Mouse (Mus musculus) intestine, embryonic 15.5 days (tissue): Measurements from ENCODE around the gene Tanc2. TPM values are rescaled to one million over a fixed set of nuclear protein-coding genes. Genes with fewer than 3 reads are reported as not detected.
A peak's percentile ranks its signal among the peaks of the same experiment; 100 is the strongest.

Experiments used
- ATAC-seq: fragments of 200-750 bp; cut with Nextera tagmentation; 2 replicates; pipeline ENCODE4 v1.8.0; 2017; ENCODE audit warnings: moderate TSS enrichment, moderate library complexity
- H3K27ac ChIP-seq: fragments of 300-500 bp; sonication (generic); 2 replicates; pipeline ENCODE4 v1.5.1; 2015; ENCODE audit warnings: mild to moderate bottlenecking, inconsistent platforms
- H3K27me3 ChIP-seq: fragments of 300-500 bp; sonication (generic); replicated peaks from 2 replicates; pipeline ENCODE4 v1.6.1; 2015; ENCODE audit warnings: inconsistent platforms
- H3K36me3 ChIP-seq: fragments of 300-500 bp; sonication (generic); 2 replicates; pipeline ENCODE4 v1.6.1; 2015; ENCODE audit warnings: inconsistent platforms
- H3K4me1 ChIP-seq: fragments of 300-500 bp; sonication (generic); replicated peaks from 2 replicates; pipeline ENCODE4 v1.6.1; 2015; ENCODE audit warnings: inconsistent platforms
- H3K4me2 ChIP-seq: fragments of 300-500 bp; sonication (generic); replicated peaks from 2 replicates; pipeline ENCODE4 v1.6.1; 2015; ENCODE audit warnings: mild to moderate bottlenecking, inconsistent platforms
- H3K4me3 ChIP-seq: fragments of 300-500 bp; sonication (generic); replicated peaks from 2 replicates; pipeline ENCODE4 v1.5.1; 2015; ENCODE audit warnings: inconsistent platforms
- H3K9ac ChIP-seq: fragments of 300-500 bp; sonication (generic); 2 replicates; pipeline ENCODE4 v1.6.1; 2015; ENCODE audit warnings: inconsistent platforms
- H3K9me3 ChIP-seq: fragments of 300-500 bp; sonication (generic); 2 replicates; pipeline ENCODE4 v1.6.1; 2016; ENCODE audit warnings: inconsistent platforms
- WGBS: fragments of 180-500 bp; shearing (Covaris S2); methylation state at CpG from one replicate; pipeline ENCODE4 v1.1.7; 2015; 5-methylcytosine and 5-hydroxymethylcytosine counted together
- polyA plus RNA-seq: library from polyadenylated mRNA; unstranded; fragments of >200 nt; fragmentation: Nextera tagmentation; extraction: Ambion mirVana; gene quantifications from 2 replicates; pipeline ENCODE4 v1.2.1, GENCODE M21; 2015

The Tanc2 gene
- polyA plus RNA-seq, result 8.2 TPM in 2 replicates

DNA sequence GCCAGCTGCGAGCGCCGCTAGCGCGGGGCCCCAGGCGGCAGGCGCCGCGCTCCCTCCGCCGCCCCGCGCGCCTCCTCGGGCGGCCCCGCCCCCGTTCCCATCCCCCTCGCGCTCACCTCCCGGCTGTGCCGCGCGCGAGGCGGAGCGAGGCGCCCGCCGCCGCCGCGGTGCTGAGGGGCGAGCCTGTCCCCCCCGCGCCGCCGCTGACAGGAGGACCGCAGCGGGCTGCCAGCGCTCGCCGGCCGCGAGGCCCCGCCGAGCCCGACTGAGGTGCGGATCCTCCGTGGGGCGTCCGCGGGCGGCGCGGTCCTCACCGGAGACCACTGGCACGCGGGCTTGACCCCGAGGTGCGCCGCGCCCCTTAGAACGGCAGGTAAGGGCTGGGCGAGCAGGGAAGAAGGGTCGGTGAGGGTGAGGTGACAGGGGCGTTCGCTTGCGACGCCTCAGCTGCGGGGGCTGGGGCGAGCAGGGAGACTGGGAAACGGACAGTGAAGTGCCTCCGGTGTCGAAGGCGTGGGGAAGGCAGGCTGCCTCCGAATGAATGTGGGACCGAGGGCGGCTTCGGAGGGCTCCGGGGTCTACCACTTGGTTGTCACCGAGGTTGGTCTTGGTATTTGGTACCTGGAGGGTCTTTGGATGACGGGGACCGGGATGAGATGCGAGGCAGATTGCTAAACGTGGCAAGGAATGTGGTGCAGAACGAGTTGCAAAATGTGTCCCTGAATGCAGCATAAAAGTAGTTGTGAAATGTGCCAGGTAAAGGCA is at the start of gene Tanc2:
Tanc2 (plus strand) TSS at position 110 of the 765 bp plus-strand sequence.
- H3K4me3 ChIP-seq, result peak within 1 kb of the TSS; percentile 61
- H3K4me2 ChIP-seq, result peak within 1 kb of the TSS; percentile 71
- H3K9ac ChIP-seq, result peak within 1 kb of the TSS; percentile 70
- H3K9me3 ChIP-seq, result no peaks in the 10 kb centered on the region
- H3K27ac ChIP-seq, result peak within 1 kb of the TSS; percentile 88
- H3K4me1 ChIP-seq, result peaks cover 5% of the 10 kb centered on the region; the same call in 1 of the 2 replicates
- H3K36me3 ChIP-seq, result no peaks in the 10 kb centered on the region
- ATAC-seq, result peak; percentile 90
- under 1% methylated on average over 62 of the region's 87 CpGs for WGBS
- H3K27me3 ChIP-seq, result no peaks in the 10 kb centered on the region

DNA sequence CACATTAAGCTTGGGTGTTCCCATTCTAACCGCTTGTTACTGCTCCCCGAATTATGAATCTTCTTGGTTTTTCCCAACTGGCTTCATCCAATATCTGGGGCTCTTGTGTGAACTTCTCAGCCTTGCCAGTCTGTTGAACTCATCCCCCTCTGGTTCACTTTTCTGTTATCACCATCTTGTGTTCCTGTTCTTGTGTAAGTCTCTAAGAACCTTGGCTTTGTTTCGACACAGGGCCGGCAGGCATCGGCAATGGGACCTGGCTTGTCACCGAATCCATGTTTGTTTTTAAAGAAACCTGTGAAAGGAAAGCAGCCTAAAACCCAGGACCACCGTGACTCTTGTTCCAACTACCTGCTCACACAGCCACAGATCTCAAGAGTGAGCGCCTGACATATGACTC is 49.0 kb upstream of the Tanc2 start:
- Histone ChIP-seq H3K27ac (no peak overlapping the region), H3K9ac (no peak overlapping the region), H3K27me3 (no peaks in the 10 kb centered on the region), H3K4me1 (no peaks in the 10 kb centered on the region), H3K36me3 (no peaks in the 10 kb centered on the region), H3K4me2 (no peak overlapping the region), H3K4me3 (no peak overlapping the region), H3K9me3 (no peaks in the 10 kb centered on the region)
- WGBS, result 94% methylated on average over 8 of the region's 8 CpGs
- ATAC-seq, result no peak

DNA sequence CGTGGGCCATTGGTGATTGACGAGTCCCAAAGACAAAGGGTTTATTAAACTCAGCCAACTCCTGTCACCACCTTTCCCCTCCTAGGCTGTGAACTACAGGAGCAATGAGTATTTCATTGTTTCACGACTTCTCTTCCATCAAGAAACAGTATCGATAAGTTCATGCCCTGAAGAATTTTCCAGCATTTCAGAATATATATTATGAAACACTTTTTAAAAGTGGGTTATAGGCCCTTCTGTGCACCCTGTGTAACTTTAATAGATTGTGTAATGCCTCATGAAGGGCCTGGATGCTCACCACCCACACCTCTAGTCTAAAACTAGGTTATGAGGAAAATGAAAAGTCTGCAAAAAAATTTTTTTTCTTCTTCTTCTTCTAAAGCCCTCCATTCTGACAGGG is 48.4 kb upstream of the Tanc2 start:
- Histone ChIP-seq H3K27ac (no peak overlapping the region), H3K4me3 (no peak overlapping the region), H3K9me3 (no peaks in the 10 kb centered on the region), H3K4me1 (no peaks in the 10 kb centered on the region), H3K9ac (no peak overlapping the region), H3K27me3 (no peaks in the 10 kb centered on the region), H3K4me2 (no peak overlapping the region), H3K36me3 (no peaks in the 10 kb centered on the region)
- WGBS, result 86% methylated on average over 4 of the region's 4 CpGs
- ATAC-seq, result no peak

DNA sequence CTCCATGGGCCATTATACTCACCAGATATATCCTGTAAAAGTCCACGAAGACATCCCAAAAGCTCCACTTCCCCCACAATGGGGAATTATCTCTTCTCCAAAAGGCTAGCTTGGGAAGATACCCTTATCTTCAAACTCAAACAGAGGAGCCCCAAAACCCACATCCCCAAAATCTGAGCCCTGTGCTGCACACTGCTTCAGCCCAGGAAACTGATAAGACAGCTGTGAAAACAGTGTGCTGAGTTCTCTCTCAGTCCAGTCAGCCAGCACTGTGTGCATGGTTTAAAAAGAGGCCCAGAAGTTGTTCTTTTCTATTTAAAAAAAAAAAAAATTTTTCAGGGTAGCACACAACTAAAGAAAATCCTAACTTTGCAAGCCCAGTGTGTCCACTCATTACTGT is 47.7 kb upstream of the Tanc2 start:
- Histone ChIP-seq H3K27ac (no peak overlapping the region), H3K4me1 (no peaks in the 10 kb centered on the region), H3K27me3 (no peaks in the 10 kb centered on the region), H3K4me2 (no peak overlapping the region), H3K9ac (no peak overlapping the region), H3K36me3 (no peaks in the 10 kb centered on the region), H3K9me3 (no peaks in the 10 kb centered on the region), H3K4me3 (no peak overlapping the region)
- 53% methylated on average over 1 of the region's 1 CpGs for WGBS
- no peak for ATAC-seq

DNA sequence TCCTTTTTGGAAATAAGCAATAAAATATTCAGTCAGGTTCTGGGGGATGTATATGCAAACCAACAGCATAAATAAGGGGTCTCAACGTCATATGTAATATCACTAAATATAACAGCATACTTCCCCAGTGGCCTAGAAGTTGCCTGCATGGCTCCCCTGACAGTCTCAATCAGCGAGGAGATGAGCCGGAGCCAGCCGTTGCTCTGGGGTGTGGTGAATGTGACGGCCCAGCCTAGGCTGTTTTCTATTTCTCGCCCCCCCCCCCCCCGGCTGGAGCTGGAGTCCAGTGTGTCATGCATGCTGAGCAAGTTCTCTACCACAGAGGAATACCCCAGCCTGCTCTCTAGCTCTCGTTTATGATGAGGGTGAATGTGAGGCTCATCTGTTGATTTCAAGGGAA is 44.0 kb upstream of the Tanc2 start:
- peaks cover 9% of the 10 kb centered on the region for H3K4me1 ChIP-seq
- H3K9me3 ChIP-seq, result no peaks in the 10 kb centered on the region
- H3K27ac ChIP-seq, result no peak overlapping the region
- WGBS, result 45% methylated on average over 8 of the region's 8 CpGs
- no peaks in the 10 kb centered on the region for H3K27me3 ChIP-seq
- H3K36me3 ChIP-seq, result no peaks in the 10 kb centered on the region
- no peak for ATAC-seq
- no peak overlapping the region for H3K9ac ChIP-seq
- no peak overlapping the region for H3K4me3 ChIP-seq
- no peak overlapping the region for H3K4me2 ChIP-seq

DNA sequence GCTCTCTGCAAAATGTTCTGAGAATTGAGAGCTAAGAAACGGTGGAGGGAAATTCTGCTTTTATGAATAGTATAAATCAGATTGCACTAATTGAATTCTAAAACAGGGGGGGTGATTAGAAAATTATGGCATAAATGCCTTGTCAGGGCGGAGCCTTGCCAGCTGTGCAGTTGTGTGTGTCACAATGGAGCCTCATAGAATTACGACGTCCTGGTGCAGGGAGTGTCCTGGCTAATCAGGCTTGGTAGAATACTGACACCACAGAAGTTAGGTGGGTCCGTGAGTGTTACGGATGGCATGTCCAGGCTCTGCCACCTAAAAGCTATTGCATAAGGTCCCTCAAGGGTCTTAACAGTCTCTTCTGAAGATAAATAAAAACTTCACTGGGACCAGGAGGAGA is 43.4 kb upstream of the Tanc2 start:
- Histone ChIP-seq H3K4me1 (peaks cover 9% of the 10 kb centered on the region), H3K9ac (no peak overlapping the region), H3K4me2 (no peak overlapping the region), H3K4me3 (no peak overlapping the region), H3K27ac (no peak overlapping the region), H3K36me3 (no peaks in the 10 kb centered on the region), H3K27me3 (no peaks in the 10 kb centered on the region), H3K9me3 (no peaks in the 10 kb centered on the region)
- WGBS, result 56% methylated on average over 6 of the region's 6 CpGs
- ATAC-seq, result no peak

DNA sequence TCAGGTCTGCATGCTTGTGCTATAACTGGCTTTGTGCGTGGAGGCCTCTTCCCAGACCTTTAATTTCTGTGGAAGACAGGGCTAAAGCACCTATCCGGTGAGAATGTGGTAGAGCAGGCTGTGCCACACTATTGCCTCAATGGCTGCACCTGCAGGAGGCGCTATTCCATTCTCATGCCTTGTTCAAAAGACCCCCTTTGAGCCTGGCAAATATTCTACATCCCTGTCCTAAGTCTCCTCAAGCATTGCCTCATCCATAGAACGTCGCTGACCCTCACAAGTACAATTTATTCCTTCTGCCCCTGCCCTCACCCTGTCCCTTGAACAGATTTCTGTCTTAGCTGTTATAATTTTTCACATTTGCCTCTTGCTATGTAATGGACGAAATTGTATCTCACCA is 41.4 kb upstream of the Tanc2 start:
- H3K9ac ChIP-seq, result no peak overlapping the region
- H3K4me1 ChIP-seq, result peaks cover 11% of the 10 kb centered on the region
- H3K4me3 ChIP-seq, result no peak overlapping the region
- no peaks in the 10 kb centered on the region for H3K9me3 ChIP-seq
- no peaks in the 10 kb centered on the region for H3K36me3 ChIP-seq
- H3K27ac ChIP-seq, result no peak overlapping the region
- ATAC-seq, result no peak
- H3K4me2 ChIP-seq, result no peak overlapping the region
- 79% methylated on average over 6 of the region's 6 CpGs for WGBS
- no peaks in the 10 kb centered on the region for H3K27me3 ChIP-seq

DNA sequence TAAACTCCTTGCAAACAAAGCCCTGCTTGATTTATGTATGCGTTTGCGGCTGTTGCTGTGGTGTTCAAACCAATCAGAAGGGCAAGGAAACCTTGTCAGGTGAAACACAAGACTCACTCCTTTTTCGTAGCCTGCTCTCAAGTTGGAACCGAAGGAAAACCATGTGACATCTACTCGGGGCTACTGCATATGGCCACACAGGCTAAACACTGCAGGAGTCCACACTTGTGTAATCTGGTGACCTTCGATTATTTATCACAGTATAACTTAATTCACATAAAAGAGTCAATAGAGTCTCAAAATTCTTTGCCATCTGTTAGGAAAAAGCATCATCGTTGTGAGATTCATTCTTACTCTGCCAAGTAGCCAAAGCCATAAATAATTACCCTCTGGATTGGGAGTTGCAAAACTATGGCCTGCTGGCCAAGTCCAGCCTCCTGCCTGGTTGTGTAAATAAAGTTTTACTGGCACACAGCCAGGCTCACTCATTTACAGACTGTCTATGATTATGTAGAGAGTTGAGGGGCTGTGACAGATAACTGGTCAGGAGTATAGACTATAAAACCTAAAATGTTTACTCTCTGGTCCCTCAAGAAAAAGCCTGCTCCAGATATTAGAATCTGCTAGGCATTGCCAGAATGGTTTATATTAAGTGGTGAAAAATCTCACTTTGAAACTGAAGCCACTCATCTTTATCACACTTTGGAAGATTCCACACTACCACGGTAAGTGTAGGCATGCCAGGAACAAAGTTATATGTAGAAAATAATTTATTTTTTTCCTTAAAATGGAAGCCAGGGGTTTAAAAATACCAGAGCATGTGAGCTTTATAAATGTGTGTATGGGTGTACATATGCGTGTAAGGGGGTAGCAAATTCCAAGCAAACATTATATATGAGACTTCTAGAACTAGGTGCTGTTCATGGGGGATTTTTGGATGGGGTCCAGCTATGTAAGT is 40.3 kb upstream of the Tanc2 start:
- Histone ChIP-seq H3K4me2 (no peak overlapping the region), H3K4me3 (no peak overlapping the region), H3K36me3 (no peaks in the 10 kb centered on the region), H3K27me3 (no peaks in the 10 kb centered on the region), H3K9ac (no peak overlapping the region), H3K9me3 (no peaks in the 10 kb centered on the region), H3K4me1 (peaks cover 11% of the 10 kb centered on the region), H3K27ac (no peak overlapping the region)
- peak; percentile 90 for ATAC-seq
- WGBS, result 41% methylated on average over 9 of the region's 9 CpGs

DNA sequence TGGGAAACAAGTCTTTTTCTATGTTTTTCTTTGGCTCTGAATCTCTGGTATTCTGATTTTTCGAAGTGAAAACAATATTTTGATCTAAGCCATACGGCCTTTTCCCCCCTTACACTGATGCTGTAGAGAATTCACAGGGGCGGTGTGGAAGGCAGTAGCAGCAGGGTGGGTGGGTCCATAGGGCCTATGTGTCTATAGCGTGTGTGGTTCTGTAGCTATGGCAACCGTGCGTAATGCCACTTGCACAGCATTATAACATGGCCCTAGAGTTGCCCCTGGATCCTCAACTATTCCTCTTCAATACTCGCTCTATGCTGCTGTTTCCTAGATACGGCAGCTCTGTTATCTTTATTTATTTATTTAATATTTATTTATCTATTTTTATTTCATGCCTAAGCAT is 32.5 kb upstream of the Tanc2 start:
- Histone ChIP-seq H3K27me3 (no peaks in the 10 kb centered on the region), H3K4me1 (0 out of 2 replicates have a peak, but pooled peaks cover under 1% of the 10 kb centered on the region), H3K4me3 (no peak overlapping the region), H3K9ac (no peak overlapping the region), H3K9me3 (no peaks in the 10 kb centered on the region), H3K36me3 (no peaks in the 10 kb centered on the region), H3K4me2 (no peak overlapping the region), H3K27ac (no peak overlapping the region)
- ATAC-seq, result no peak
- WGBS, result 63% methylated on average over 8 of the region's 8 CpGs

DNA sequence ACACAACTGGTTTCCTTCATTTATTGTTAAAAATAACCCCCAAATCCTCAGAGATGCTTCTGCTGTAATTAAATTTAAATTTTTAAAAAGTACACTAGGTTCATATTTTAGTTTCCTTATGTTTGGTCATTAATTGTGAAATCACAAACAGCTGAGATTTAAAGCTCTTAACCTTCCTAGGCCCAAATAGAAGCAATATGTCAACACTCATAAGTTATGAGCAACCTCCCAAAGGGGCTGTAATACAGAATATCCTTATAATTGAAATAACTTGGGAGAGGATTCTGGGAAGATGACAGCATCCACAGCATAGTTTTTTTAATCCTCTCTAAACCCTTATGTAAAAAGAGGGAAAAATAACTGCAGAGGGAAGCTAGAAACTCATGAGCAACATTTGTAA is 31.7 kb upstream of the Tanc2 start:
- H3K9me3 ChIP-seq, result no peaks in the 10 kb centered on the region
- H3K27ac ChIP-seq, result no peak overlapping the region
- no peaks in the 10 kb centered on the region for H3K36me3 ChIP-seq
- H3K4me2 ChIP-seq, result no peak overlapping the region
- no peaks in the 10 kb centered on the region for H3K4me1 ChIP-seq
- no peak overlapping the region for H3K9ac ChIP-seq
- ATAC-seq, result no peak
- H3K27me3 ChIP-seq, result no peaks in the 10 kb centered on the region
- no peak overlapping the region for H3K4me3 ChIP-seq

DNA sequence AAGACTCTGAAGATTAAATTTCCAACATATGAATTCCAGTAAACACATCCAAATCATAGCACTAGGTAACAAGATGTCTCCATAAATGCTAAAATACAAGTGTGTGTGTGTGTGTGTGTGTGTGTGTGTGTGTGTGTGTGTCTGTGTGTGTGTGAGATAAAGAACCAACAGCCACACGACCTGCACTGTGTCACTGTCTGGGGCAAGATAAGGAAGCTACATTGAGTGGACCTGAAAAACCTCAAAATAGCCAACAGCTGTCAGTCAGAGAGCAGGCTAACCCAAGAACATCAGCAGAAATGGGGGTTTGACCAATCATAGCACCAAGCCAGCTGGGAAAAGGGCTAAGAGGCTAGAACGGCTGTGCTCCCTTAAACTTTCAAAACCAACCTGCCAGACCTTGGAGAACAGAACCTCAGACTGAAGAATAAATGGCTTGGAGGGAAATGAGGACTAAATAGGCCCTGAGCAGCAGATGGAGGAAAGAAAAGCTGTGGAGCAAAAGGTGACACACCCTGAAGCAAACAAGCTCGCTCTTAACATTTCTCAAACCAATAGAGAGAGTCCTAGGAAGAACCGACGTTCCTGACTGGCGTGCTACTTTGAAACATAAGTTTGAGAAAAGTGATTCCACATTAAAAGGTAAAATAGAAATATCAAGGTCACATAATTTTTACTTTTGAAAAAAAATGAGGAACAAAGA is 30.8 kb upstream of the Tanc2 start:
- Histone ChIP-seq H3K9ac (no peak overlapping the region), H3K36me3 (no peaks in the 10 kb centered on the region), H3K4me3 (no peak overlapping the region), H3K9me3 (no peaks in the 10 kb centered on the region), H3K4me1 (no peaks in the 10 kb centered on the region), H3K4me2 (no peak overlapping the region), H3K27ac (no peak overlapping the region), H3K27me3 (no peaks in the 10 kb centered on the region)
- WGBS, result 76% methylated on average over 6 of the region's 6 CpGs
- ATAC-seq, result no peak

DNA sequence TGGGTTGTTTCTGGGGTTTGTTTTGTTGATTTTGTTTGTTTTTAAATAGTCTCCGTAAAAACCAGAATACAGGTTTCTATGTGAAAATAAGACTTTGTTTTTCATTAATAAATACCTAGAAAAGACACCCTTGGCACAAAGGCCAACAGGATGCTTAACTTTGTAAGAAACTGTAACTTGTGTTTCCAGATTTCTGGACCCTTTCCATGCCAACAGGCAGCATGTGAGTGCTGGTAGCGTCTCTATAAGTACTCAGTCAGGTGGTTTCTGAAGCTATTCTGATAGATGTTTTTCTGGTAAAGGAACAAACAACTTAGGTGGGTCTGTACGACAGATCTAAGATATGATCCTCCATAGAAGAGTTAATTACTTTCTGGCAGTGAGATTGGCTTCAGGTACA is 26.2 kb upstream of the Tanc2 start:
- no peaks in the 10 kb centered on the region for H3K9me3 ChIP-seq
- no peaks in the 10 kb centered on the region for H3K4me1 ChIP-seq
- no peak overlapping the region for H3K4me3 ChIP-seq
- no peak for ATAC-seq
- no peaks in the 10 kb centered on the region for H3K36me3 ChIP-seq
- no peak overlapping the region for H3K4me2 ChIP-seq
- WGBS, result 78% methylated on average over 3 of the region's 3 CpGs
- no peak overlapping the region for H3K9ac ChIP-seq
- H3K27ac ChIP-seq, result no peak overlapping the region
- H3K27me3 ChIP-seq, result no peaks in the 10 kb centered on the region
